8 mouse cellular contexts compared by ENCODE assay signal in genomic region chr14:20733952-20734774, GRCm38 (mm10). TPM values are rescaled to one million over a fixed set of nuclear protein-coding genes. Genes with fewer than 3 reads are reported as not detected.
A peak's percentile ranks its signal among the peaks of the same experiment; 100 is the strongest.
DNase-seq lines count a peak whose midpoint lies in the region; ATAC-seq lines count a peak whose summit lies in the region.

TSS of gene Ndst2 (minus strand) at chr14:20734562.

- H3K9ac ChIP-seq in forebrain, embryonic 11.5 days (ENCODE audit: low read length) = peak within 1 kb of the TSS; percentile 86
- peak within 1 kb of the TSS; percentile 95 for H3K9ac ChIP-seq in heart, embryonic 16.5 days (ENCODE audit: low read length)
- H3K9ac ChIP-seq in liver, embryonic 15.5 days = peak within 1 kb of the TSS; percentile 96
- peak within 1 kb of the TSS; percentile 93 for H3K9ac ChIP-seq in neural tube, embryonic 12.5 days

- peak; percentile 99 for ATAC-seq in forebrain, embryonic 11.5 days (replicated peaks; ENCODE audit: low FRiP score)
- peak; percentile 97 for ATAC-seq in heart, embryonic 16.5 days (replicated peaks; ENCODE audit: extremely low read depth, insufficient read depth, low FRiP score)
- ATAC-seq in liver, embryonic 15.5 days (ENCODE audit: insufficient read depth) = peak; percentile 97
- ATAC-seq in neural tube, embryonic 12.5 days (ENCODE audit: low FRiP score, low read depth) = peak; percentile 98

- H3K27me3 ChIP-seq in forebrain, embryonic 11.5 days (ENCODE audit: control insufficient read depth, insufficient read depth, low read length) = no peaks in the 10 kb centered on the region
- no peaks in the 10 kb centered on the region for H3K27me3 ChIP-seq in heart, embryonic 16.5 days (ENCODE audit: control insufficient read depth, insufficient read depth, low read length)
- H3K27me3 ChIP-seq in liver, embryonic 15.5 days = no peaks in the 10 kb centered on the region
- H3K27me3 ChIP-seq in neural tube, embryonic 12.5 days (replicated peaks) = no peaks in the 10 kb centered on the region

- peak; percentile 67 to 76 for DNase-seq in CD8-positive naive resting alpha-beta T cell, adult 2 months (ENCODE audit: low read depth in 2 of 2, low spot score in 2 of 2)
- peak; percentile 75 for DNase-seq in c-Kit-positive CD71-positive TER-119-negative erythroid progenitor cells, embryonic 14.5 days (ENCODE audit: low read depth)
- peak; percentile 93 for DNase-seq in forebrain, embryonic 11.5 days (ENCODE audit: low spot score)
- peak; percentile 89 to 94 for DNase-seq in kidney, postnatal 36 days
- DNase-seq in telencephalon, adult 2 months (ENCODE audit: low read depth, low spot score) = peak; percentile 77

- peak within 1 kb of the TSS; percentile 80 for H3K4me3 ChIP-seq in forebrain, embryonic 11.5 days (ENCODE audit: low read depth, low read length)
- peak within 1 kb of the TSS; percentile 88 for H3K4me3 ChIP-seq in heart, embryonic 16.5 days (ENCODE audit: low read length)
- peak within 1 kb of the TSS; percentile 93 for H3K4me3 ChIP-seq in liver, embryonic 15.5 days (replicated peaks)
- peak within 1 kb of the TSS; percentile 79 for H3K4me3 ChIP-seq in neural tube, embryonic 12.5 days

- H3K4me1 ChIP-seq in forebrain, embryonic 11.5 days (replicated peaks; ENCODE audit: control insufficient read depth, insufficient read depth, low read length) = no peaks in the 10 kb centered on the region
- H3K4me1 ChIP-seq in heart, embryonic 16.5 days (ENCODE audit: control insufficient read depth, insufficient read depth, low read length) = peaks cover 29% of the 10 kb centered on the region
- H3K4me1 ChIP-seq in liver, embryonic 15.5 days (replicated peaks) = peaks cover 68% of the 10 kb centered on the region
- H3K4me1 ChIP-seq in neural tube, embryonic 12.5 days = peaks cover 10% of the 10 kb centered on the region

- no peaks in the 10 kb centered on the region; the same call in 1 of the 2 replicates for H3K36me3 ChIP-seq in forebrain, embryonic 11.5 days (ENCODE audit: control insufficient read depth, insufficient read depth, low read length)
- peaks cover 41% of the 10 kb centered on the region for H3K36me3 ChIP-seq in heart, embryonic 16.5 days (ENCODE audit: control insufficient read depth, insufficient read depth)
- peaks cover 44% of the 10 kb centered on the region for H3K36me3 ChIP-seq in liver, embryonic 15.5 days (replicated peaks)
- H3K36me3 ChIP-seq in neural tube, embryonic 12.5 days = peaks cover 39% of the 10 kb centered on the region

- peak within 1 kb of the TSS; percentile 68; the same call in 1 of the 2 replicates for H3K27ac ChIP-seq in forebrain, embryonic 11.5 days (ENCODE audit: low read depth, low read length)
- peak within 1 kb of the TSS; percentile 93 for H3K27ac ChIP-seq in heart, embryonic 16.5 days (ENCODE audit: low read length)
- H3K27ac ChIP-seq in liver, embryonic 15.5 days (replicated peaks) = peak within 1 kb of the TSS; percentile 90
- peak within 1 kb of the TSS; percentile 74 for H3K27ac ChIP-seq in neural tube, embryonic 12.5 days

- H3K4me2 ChIP-seq in forebrain, embryonic 11.5 days (ENCODE audit: low read depth, low read length, severe bottlenecking) = peak within 1 kb of the TSS; percentile 57
- H3K4me2 ChIP-seq in heart, embryonic 16.5 days (ENCODE audit: low read depth, low read length) = peak within 1 kb of the TSS; percentile 92
- peak within 1 kb of the TSS; percentile 88 for H3K4me2 ChIP-seq in liver, embryonic 15.5 days
- H3K4me2 ChIP-seq in neural tube, embryonic 12.5 days (replicated peaks) = peak within 1 kb of the TSS; percentile 93

- under 1% methylated on average over 79 of the region's 81 CpGs for WGBS in forebrain, embryonic 11.5 days
- WGBS in heart, embryonic 16.5 days = under 1% methylated on average over 73 of the region's 81 CpGs
- under 1% methylated on average over 70 of the region's 81 CpGs for WGBS in liver, embryonic 15.5 days (ENCODE audit: insufficient replicate concordance)
- WGBS in neural tube, embryonic 12.5 days = under 1% methylated on average over 77 of the region's 81 CpGs

- H3K9me3 ChIP-seq in forebrain, embryonic 11.5 days (ENCODE audit: control insufficient read depth, low read length) = no peaks in the 10 kb centered on the region
- H3K9me3 ChIP-seq in heart, embryonic 16.5 days (replicated peaks; ENCODE audit: control insufficient read depth, low read length) = no peaks in the 10 kb centered on the region
- H3K9me3 ChIP-seq in liver, embryonic 15.5 days (replicated peaks) = no peaks in the 10 kb centered on the region
- H3K9me3 ChIP-seq in neural tube, embryonic 12.5 days = no peaks in the 10 kb centered on the region

RNA-seq across cellular contexts. Expression of gene Ndst2, which starts in this region (rescaled TPM):
- 25.7 and 32.5 TPM in 2 replicates for polyA plus RNA-seq in forebrain, embryonic 11.5 days (2014; fragmentation: Nextera tagmentation; extraction: Ambion mirVana)
- 16.2 and 17.2 TPM in 2 replicates for polyA plus RNA-seq in heart, embryonic 16.5 days (2015; fragmentation: Nextera tagmentation; extraction: Ambion mirVana)
- 16.3 and 17.5 TPM in 2 replicates for polyA plus RNA-seq in liver, embryonic 15.5 days (2015; fragmentation: Nextera tagmentation; extraction: Ambion mirVana)
- 22.0 and 23.4 TPM in 2 replicates for polyA plus RNA-seq in neural tube, embryonic 12.5 days (2016; fragmentation: Nextera tagmentation; extraction: Ambion mirVana)

Comparison
In these comparisons a context has a peak if more than half of its experiments do, and no peak if none do; other contexts are left out.
1. Peak in every context shown above with its lines: DNase-seq, ATAC-seq, H3K4me3 ChIP-seq and H3K27ac ChIP-seq.